Mouse (Mus musculus) kidney, postnatal 36 days (tissue): Measurements from ENCODE around the gene Noxred1.
"Not testable (repeated sequence)": the region's sequence is repeated elsewhere in the genome, so short reads cannot be mapped to it uniquely, and the experiment has no call there.

Experiments
- DNase-seq, 2 experiments: peaks; one replicate each; pipeline ENCODE4 v3.0.0; 2021 to 2022; ENCODE audit warnings: mixed read lengths in 2 of 2

Noxred1 gene

DNA sequence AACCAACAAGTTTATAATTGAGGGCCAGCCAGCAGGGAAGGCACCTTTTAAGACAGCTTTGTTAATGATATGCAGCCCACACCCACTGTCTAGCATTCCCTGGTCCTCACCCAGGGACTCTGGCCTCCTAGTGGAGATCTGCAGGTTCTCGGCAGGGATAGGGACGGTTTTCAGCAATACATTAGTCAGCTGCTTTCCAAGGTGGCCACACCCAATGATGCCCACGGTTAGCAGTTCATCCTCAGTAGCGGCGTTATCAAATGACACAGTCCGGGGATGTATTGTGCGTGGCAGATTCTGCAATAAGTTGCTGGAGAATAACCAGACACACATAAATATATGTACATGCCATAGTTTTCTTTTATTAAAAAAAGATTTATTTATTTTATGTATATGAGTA, 11.7 kb downstream of the Noxred1 start:
- DNase-seq, result no peak

DNA sequence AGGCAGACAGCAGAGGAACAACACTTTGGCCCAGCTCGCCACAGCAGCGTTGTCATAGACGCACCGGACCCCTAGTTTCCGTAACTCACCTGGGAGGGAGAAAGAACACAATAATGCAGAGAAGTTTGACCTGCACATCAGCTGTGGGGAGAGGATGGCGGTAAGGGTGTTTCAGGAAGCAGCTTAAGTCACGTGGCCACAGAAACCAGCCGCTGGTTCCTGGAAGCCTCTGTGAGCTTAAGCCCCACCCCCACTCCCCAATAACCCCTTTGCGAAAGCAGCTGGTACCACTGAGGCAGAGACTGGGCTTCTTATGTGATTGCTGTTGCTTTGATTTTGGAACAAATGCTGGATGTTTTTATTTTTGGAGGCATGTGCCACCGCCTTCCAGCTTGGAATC, 13.6 kb downstream of the Noxred1 start:
- no peak for DNase-seq

DNA sequence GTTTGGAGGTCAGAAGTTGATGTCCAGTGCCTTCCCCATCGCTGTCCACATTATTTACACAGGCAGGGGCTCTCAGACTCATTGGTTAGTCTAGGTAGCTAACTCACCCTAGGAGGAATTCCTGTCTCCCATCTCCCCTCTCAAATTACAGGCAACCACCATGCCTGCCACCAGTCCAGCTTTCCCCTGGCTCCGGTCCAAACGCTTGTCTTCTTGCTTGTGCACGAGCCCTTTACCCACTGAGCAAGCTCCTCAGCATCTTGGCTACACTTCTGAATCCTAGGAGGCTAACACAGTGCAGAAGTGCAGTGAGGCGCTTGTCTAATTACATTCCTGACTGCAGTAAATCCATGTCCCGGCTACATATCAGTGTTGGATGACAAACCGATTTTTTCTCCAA, 19.2 kb downstream of the Noxred1 start:
- DNase-seq, result peak in 1 of 2 experiments; percentile 19

DNA sequence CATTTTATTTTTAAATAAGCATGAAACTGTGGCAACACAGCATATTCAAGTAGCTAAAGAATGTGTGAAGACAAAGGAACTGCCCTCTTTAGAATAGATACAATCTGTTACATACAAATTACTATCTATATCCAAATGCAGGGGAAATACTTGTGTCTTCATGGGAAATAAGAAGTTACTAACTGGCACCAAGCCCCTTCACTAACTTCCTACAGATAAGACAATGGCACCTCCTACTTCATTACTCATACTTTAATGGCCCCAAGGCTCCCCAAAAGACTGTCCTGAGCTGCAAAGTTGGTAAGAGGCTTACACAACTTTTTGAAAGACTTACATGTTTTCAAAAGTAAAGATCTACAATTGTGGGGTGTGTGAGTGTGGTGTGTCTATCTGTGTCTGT, 20.9 kb downstream of the Noxred1 start:
- DNase-seq, result no peak

DNA sequence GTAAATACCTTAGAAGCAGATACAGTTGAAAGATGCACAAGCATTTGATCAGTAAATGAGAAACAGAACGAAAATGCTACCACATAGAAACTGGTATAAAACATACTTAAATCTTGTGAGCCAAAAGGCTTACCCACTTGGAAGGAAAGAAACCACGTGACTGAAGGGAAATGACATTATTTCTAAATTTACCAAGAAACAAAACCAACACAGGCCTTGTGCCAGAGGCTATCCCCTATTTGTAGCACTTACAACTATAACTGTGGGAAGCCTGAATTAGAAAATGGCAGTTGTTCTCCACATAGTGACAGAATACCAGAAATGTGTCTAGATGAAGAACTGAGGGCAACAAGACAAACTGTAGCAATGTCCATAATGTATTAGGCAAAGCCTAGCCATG, 22.5 kb downstream of the Noxred1 start:
- no peak for DNase-seq

DNA sequence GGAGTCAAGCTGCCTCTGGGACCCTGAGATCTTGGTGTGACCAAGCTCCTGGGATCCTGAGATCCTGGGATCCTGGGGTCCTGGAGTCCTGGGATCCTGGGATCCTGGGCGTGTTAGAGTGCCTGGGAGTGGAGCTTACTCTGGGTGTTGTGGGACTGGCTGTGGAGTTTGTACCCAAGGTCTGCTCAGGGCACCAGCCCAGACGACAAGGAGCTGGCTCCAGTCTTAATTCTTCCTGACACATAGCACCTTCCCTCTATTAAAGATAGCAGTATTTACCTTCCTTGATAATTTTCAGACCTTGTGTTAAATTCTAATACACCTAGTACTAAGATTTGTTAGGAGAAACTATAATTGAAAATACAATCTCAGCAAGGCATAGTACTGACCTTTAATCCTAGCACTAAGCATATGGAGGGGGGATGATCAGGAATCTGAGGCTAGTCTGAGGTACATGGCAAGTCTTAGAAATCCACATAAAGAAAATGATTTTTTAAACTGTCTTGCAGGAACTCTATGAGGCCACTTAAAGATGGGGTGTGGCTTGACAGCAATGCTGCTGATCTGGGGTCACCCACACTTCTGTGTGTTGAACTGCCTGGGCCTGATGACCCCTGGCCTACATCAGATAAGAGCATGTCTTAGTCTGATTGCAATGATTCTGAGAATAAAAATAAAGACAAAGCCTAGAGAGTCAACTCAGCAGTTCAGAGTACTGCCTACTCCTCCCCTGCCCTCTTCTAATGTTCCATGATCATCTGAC, 25.5 kb downstream of the Noxred1 start:
- no peak for DNase-seq

DNA sequence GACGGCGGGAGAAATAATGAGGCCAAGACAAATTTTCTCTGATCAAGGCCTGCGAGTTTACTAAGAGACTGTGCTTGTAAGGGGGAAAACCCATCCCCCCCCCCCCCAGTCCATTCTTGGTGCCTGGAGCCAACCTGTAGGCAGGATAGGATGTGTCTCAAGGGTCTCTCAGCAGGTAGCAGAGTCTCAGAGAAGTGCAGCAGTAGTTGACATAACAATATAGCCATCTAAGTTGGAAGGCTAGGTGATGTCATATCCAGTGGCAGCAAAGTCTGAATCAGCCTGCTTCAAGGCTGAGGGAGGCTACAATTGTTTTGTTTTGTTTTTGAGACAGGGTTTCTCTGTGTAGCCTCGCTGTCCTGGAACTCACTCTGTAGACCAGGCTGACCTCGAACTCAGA, 32.7 kb downstream of the Noxred1 start:
- not testable (repeated sequence) for DNase-seq

DNA sequence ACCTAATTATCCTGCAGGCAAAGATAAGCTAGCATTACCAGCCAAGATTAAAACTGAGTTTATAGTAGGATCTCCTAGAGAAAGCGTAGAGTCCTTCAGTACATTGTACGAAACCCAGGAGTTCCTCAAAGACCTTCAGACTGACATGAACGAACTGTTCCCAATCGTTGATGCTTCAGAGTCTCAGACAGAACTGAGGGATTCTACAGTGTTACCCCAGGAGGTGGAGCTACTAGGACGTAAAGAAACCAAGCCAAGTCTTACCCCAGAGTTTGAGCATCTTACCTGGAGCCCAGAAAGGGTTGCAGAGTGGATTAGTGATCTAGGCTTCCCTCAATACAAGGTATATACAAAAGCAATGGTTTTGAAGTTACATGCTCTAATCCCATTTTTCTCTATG, 36.8 kb downstream of the Noxred1 start:
- DNase-seq, result no peak

DNA sequence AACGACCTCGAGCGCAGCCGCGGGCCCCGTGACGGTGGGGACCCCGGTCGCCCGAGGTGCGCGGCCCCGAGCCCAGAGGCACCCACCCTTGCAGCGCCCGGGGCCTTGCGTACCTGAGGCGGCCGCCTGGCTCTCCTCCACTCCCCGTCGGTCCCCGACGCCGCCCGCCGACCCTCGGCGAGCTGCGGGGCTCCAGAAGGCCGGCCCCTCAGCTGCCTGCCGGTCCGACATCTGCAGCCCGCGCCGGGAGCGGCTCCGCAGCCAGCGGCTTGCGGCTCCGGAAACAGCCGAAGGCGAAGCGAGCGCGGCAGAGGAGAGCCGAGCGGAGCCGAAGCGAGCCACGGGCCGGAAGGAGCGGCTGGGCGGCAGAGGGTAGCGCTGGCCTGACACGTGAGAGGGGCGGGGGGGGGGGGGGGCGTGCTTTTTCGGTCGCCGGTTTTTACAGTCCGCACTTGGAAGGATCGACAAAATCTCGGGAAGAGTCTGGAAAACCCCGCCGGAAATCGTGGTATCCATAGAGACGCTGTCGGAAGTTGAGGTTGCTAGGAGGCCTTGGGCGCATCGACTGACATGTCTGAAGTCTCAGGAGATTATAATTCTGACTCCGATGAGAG, 38.5 kb downstream of the Noxred1 start, which contains the start of gene Tmed8:
Gene Tmed8 (minus strand): TSS at position 482 of the 614 bp plus-strand sequence.
- peak; percentile 81 to 90 for DNase-seq

DNA sequence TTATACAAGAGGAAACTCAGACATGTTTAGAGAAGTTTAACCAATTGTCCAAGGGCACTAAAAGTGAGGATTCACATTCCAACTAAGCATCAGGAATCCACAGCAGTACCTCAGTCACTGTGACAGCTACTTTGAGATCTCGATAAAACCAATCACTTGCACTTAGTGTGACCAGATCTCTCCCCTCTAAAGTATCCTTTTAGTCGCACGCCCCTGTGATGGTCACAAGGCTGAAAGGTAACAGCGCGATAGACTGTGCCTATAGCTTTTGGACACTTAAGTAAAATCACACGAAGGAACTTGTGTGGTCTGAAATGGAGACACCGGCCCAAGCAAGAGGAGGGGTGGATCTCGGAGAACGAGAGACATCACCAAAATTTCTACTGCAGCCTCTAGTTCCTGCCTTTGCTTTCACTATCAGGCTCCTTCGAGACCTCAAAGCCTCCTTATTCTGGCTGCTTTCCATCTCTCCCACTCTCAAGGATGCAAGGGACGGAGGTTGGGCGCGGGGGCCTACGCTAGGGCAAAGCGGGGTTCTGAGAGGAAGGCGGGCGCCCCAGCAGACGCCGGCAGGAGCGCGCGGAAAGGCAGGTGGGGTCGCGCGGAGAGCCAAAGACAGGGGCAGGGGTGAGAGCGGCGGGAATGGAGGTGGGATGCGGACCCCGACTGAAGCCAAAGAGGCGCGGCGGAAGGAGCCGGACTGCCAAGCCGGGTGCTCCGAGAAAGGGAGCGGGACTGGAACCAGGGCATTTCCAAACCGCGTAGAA, 39.1 kb downstream of the Noxred1 start, which contains the start of gene Samd15:
Gene Samd15 (plus strand): TSS at position 518 of the 767 bp plus-strand sequence.
- peak; percentile 32 to 50 for DNase-seq

DNA sequence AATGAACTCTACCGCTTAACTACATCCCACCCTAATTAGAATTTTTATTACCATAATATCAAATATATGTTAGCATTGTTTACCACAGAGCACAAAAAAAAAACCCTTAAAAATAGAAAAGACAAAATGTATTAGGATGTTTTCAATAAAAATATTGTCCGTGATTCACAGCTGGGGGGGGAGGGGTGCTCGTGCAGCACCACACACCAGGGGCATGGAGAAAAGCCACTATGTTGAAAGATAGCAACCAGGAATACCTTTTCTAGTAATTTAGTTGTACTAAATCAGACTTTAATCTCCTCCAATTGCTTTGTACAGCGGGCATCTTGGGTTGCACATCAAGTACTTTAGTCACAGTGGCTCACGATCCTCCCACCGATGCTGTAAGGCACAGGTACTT, 39.7 kb downstream of the Noxred1 start:
- DNase-seq, result no peak

DNA sequence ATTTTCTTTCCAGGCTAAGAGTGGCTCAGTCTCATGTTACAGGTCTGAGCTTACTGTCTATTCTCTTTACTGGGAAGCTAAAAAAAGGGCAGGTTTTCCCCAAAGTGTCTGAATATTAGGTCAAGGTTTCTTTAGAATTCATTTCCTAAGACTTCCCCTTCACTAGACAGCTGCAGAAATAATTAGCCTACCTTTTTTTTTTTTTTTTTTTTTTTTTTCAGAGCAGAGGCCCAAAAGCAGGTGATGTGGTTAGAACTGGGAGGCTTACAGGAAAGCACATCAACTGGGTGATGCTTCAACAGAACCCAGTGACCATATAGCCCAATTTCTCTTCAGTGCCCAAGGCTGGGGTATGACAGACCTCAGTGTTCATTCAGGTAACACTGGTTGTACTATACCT, 42.2 kb downstream of the Noxred1 start:
- DNase-seq, result no peak

DNA sequence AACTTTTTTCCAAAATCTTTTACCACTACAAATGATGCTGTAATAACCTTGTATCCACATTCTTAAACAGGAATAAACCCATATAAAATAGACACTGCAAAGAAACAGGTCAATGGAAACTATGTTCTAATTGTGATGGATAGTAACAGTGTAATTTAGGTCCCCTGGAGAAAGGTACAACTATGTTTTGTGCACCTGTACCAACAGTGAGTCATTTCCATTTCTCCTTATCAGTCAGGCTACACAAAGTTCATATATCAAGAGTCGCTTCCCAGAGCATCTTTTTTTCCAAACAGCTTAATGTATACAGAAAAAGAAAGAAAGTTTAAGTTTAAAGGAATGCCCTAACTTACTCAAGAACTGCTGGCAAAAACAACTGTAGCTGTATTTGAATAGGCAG, 43.5 kb downstream of the Noxred1 start:
- DNase-seq, result no peak

DNA sequence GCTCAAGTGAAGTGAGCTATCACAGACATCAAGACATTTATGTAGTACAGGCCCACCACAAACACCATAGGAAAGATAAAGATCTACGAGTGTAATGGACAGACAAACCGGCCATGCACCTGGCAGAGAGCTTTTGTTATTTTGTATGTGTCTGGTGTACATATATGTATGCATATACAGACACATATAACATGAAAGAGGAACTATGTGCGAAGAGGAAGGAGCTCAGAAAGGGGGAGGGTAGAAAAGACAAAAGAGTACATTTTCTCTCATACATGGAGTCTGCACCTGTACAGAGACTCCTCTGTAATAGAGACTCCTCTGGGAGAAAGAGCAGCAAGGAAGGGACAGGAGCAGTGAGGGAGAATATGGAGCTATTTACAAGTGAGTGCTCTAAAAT, 45.5 kb downstream of the Noxred1 start:
- DNase-seq, result no peak

DNA sequence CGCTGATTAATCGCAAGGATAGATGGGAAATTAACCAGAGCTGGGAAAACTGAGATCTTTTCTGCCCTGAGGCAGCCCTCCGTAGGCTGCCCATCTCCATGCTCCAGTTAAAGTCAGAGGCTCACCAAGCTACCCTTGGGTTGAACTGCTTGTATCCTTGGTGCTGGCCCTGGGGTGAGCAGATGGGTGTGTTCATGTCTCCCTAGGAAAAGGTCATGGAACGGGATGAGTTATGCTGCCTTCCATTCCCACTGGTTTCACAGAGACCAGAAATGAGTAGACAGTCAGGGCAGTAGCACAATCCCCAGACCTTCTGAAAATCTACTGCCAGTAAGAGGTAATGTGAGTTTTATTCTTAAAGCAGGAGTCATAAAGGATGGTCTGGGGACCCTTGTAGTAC, 60.9 kb downstream of the Noxred1 start:
- no peak for DNase-seq

DNA sequence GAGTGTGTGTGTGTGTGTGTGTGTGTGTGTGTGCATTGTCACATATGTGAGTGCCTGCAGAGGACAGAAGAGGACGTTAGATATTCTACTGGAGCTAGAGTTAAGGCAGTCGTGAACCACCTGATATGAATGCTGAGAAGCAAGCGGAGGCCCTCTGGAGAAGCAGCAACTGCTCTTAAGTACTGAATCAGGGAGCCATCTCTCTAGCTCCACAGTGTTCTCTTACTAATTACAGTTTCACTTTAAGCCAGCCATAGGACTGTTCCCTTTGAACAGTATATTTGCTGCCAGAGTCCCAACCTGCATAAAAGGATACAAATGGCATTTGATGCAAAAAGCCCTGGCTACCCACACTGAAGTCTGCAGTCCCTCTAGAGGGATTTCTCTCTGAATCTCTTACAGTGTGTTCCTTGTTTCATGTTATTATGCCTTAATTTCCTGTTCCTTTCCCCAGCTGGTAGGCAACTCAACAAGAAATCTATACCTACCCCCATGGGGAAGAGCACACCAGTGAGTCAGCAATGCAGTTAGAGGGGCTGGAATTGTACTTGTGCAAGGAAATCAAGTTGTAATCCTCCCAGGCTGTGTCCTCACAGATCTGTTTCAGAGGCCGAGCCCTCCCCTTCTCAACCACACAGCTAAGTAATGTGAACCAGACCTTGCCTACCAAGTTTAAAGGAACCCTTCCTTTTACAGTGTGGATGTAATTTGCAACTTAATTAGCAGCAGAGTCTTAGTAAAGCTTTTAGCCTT, 63.2 kb downstream of the Noxred1 start:
- no peak for DNase-seq
